9 mouse cellular contexts compared by ENCODE assay signal in the genomic region with DNA sequence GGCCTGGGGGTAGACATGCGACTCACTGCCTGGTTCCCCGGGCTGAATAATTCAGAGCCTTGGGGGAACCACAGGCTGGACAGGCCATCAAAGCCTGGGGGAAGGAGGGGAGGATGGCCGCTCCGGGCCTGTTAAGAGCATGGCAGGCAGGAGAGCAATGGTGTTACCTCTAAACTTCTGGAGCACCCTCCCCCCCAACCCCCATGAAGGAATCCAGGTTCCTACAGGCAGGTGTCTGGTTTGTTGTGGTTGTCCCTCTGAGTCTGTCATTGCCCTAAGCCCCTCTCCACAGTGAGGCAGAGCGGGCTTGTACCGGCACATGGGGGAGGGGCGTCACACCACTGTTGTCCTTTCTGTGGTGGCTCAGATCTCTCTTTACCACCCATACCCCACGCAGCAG.
DNase-seq lines count a peak whose midpoint lies in the region; ATAC-seq lines count a peak whose summit lies in the region.
"Had no signal": no experiment of that assay in that cellular context is flagged by ENCODE, and none has a peak within 500 bp of the region (broad histone marks: within the 10 kb centered on the region; RNA-seq: fewer than 3 reads in every experiment).

No protein-coding gene starts in this region.

- ATAC-seq in kidney, embryonic 14.5 days (ENCODE audit: low FRiP score, low TSS enrichment), result no peak
- no peak for ATAC-seq in embryonic facial prominence, embryonic 12.5 days (ENCODE audit: insufficient number of reproducible peaks, insufficient read depth, low FRiP score, low TSS enrichment)
- peak; percentile 46; the same call in 1 of the 2 replicates for ATAC-seq in hindbrain, embryonic 16.5 days
- peak; percentile 49 for ATAC-seq in midbrain, embryonic 16.5 days

- 15% methylated on average over 8 of the region's 8 CpGs for WGBS in kidney, embryonic 14.5 days
- 16% methylated on average over 8 of the region's 8 CpGs for WGBS in embryonic facial prominence, embryonic 12.5 days
- WGBS in hindbrain, embryonic 16.5 days, result 17% methylated on average over 8 of the region's 8 CpGs
- WGBS in midbrain, embryonic 16.5 days, result 9% methylated on average over 8 of the region's 8 CpGs

- H3K9me3 ChIP-seq in kidney, embryonic 14.5 days (ENCODE audit: control insufficient read depth, low read length), result 0 out of 2 replicates have a peak, but pooled peaks cover 3% of the 10 kb centered on the region
- H3K9me3 ChIP-seq in embryonic facial prominence, embryonic 12.5 days, result peaks cover 3% of the 10 kb centered on the region; the same call in 1 of the 2 replicates
- H3K9me3 ChIP-seq in hindbrain, embryonic 16.5 days (ENCODE audit: control insufficient read depth, low read length), result no peaks in the 10 kb centered on the region; the same call in 1 of the 2 replicates
- H3K9me3 ChIP-seq in midbrain, embryonic 16.5 days (replicated peaks; ENCODE audit: control insufficient read depth, low read length, poor library complexity, severe bottlenecking), result no peaks in the 10 kb centered on the region

- no peaks in the 10 kb centered on the region for H3K36me3 ChIP-seq in kidney, embryonic 14.5 days (ENCODE audit: control insufficient read depth, insufficient read depth, low read length)
- H3K36me3 ChIP-seq in embryonic facial prominence, embryonic 12.5 days, result no peaks in the 10 kb centered on the region
- no peaks in the 10 kb centered on the region for H3K36me3 ChIP-seq in hindbrain, embryonic 16.5 days (ENCODE audit: control insufficient read depth, insufficient read depth, low read length)
- no peaks in the 10 kb centered on the region for H3K36me3 ChIP-seq in midbrain, embryonic 16.5 days (ENCODE audit: control insufficient read depth, insufficient read depth, low read length)

- intact Hi-C loops in gastrocnemius, postnatal 14 days (cut with DNase I; ENCODE audit: low total_unique reads), result no loop called here
- intact Hi-C loops in left cerebral cortex, postnatal 14 days (cut with DNase I), result no loop called here

- no peak overlapping the region for H3K4me3 ChIP-seq in kidney, embryonic 14.5 days (ENCODE audit: low read length)
- H3K4me3 ChIP-seq in embryonic facial prominence, embryonic 12.5 days, result no peak overlapping the region
- no peak overlapping the region for H3K4me3 ChIP-seq in hindbrain, embryonic 16.5 days (ENCODE audit: low read length)
- 0 out of 2 replicates have a peak overlapping the region, but pooled peaks have one; percentile 3 for H3K4me3 ChIP-seq in midbrain, embryonic 16.5 days (ENCODE audit: low read depth, low read length)

- no peak for DNase-seq in kidney, adult 8-10 months
- no peak for DNase-seq in thymus, postnatal 10 days (ENCODE audit: low spot score in 2 of 2)
- DNase-seq in gastrocnemius, postnatal 14 days, result no peak
- DNase-seq in left cerebral cortex, postnatal 14 days (ENCODE audit: low spot score in 2 of 2), result no peak
- DNase-seq: heart, postnatal 36 days had no signal

- H3K27me3 ChIP-seq in kidney, embryonic 14.5 days (ENCODE audit: control insufficient read depth, insufficient read depth, low read length), result peaks cover 17% of the 10 kb centered on the region
- H3K27me3 ChIP-seq in embryonic facial prominence, embryonic 12.5 days, result peaks cover 26% of the 10 kb centered on the region
- H3K27me3 ChIP-seq in hindbrain, embryonic 16.5 days (replicated peaks; ENCODE audit: control insufficient read depth, insufficient read depth, low read length), result no peaks in the 10 kb centered on the region; the same call in 1 of the 2 replicates
- H3K27me3 ChIP-seq in midbrain, embryonic 16.5 days (ENCODE audit: control insufficient read depth, insufficient read depth, low read depth, low read length), result no peaks in the 10 kb centered on the region

- no peak overlapping the region for H3K9ac ChIP-seq in kidney, embryonic 14.5 days (ENCODE audit: low read depth, low read length)
- no peak overlapping the region for H3K9ac ChIP-seq in embryonic facial prominence, embryonic 12.5 days
- peak overlapping the region; percentile 41; the same call in 1 of the 2 replicates for H3K9ac ChIP-seq in hindbrain, embryonic 16.5 days (ENCODE audit: low read depth, low read length)
- peak overlapping the region; percentile 58; the same call in 1 of the 2 replicates for H3K9ac ChIP-seq in midbrain, embryonic 16.5 days (ENCODE audit: low read depth, low read length)

- H3K4me1 ChIP-seq in kidney, embryonic 14.5 days (ENCODE audit: control insufficient read depth, insufficient read depth, low read length), result peaks cover 29% of the 10 kb centered on the region
- H3K4me1 ChIP-seq in embryonic facial prominence, embryonic 12.5 days, result peaks cover 43% of the 10 kb centered on the region
- peaks cover 18% of the 10 kb centered on the region for H3K4me1 ChIP-seq in hindbrain, embryonic 16.5 days (ENCODE audit: control insufficient read depth, insufficient read depth, low read depth, low read length)
- peaks cover 22% of the 10 kb centered on the region for H3K4me1 ChIP-seq in midbrain, embryonic 16.5 days (ENCODE audit: control insufficient read depth, insufficient read depth, low read length)

- H3K27ac ChIP-seq in kidney, embryonic 14.5 days (ENCODE audit: low read depth, low read length), result no peak overlapping the region
- H3K27ac ChIP-seq in embryonic facial prominence, embryonic 12.5 days, result no peak overlapping the region
- H3K27ac ChIP-seq in hindbrain, embryonic 16.5 days (ENCODE audit: low read depth, low read length), result 0 out of 2 replicates have a peak overlapping the region, but pooled peaks have one; percentile 46
- H3K27ac ChIP-seq in midbrain, embryonic 16.5 days (ENCODE audit: low read length), result peak overlapping the region; percentile 76

- peak overlapping the region; percentile 31 for H3K4me2 ChIP-seq in kidney, embryonic 14.5 days (replicated peaks; ENCODE audit: low read depth, low read length)
- H3K4me2 ChIP-seq in embryonic facial prominence, embryonic 12.5 days (replicated peaks), result peak overlapping the region; percentile 24; the same call in 1 of the 2 replicates
- peak overlapping the region; percentile 45 for H3K4me2 ChIP-seq in hindbrain, embryonic 16.5 days (ENCODE audit: low read length)
- H3K4me2 ChIP-seq in midbrain, embryonic 16.5 days (ENCODE audit: low read length), result peak overlapping the region; percentile 41

Comparison
In these comparisons a context has a peak if more than half of its experiments do, and no peak if none do; other contexts are left out.
1. ATAC-seq: peak in hindbrain, embryonic 16.5 days (single experiment) and midbrain, embryonic 16.5 days (single experiment); none in kidney, embryonic 14.5 days (single experiment) and embryonic facial prominence, embryonic 12.5 days (single experiment).
2. H3K27ac ChIP-seq: peak in hindbrain, embryonic 16.5 days (single experiment) and midbrain, embryonic 16.5 days (single experiment); none in kidney, embryonic 14.5 days (single experiment) and embryonic facial prominence, embryonic 12.5 days (single experiment).
3. H3K9ac ChIP-seq: peak in hindbrain, embryonic 16.5 days (single experiment) and midbrain, embryonic 16.5 days (single experiment); none in kidney, embryonic 14.5 days (single experiment) and embryonic facial prominence, embryonic 12.5 days (single experiment).
4. Peak in every context shown above with its lines, with median percentiles within 50 percentile points of each other: H3K4me2 ChIP-seq.